Mouse (Mus musculus) kidney, embryonic 14.5 days (tissue): ENCODE data around the gene Ell. TPM values are rescaled to one million over a fixed set of nuclear protein-coding genes. Genes with fewer than 3 reads are reported as not detected.

Experiments used
- ATAC-seq: fragments of 200-750 bp; cut with Nextera tagmentation; 2 replicates; pipeline ENCODE4 v1.8.0; 2017; ENCODE audit warnings: moderate number of reproducible peaks, mild to moderate bottlenecking, moderate TSS enrichment, moderate library complexity; ENCODE audit not compliant: low FRiP score, low TSS enrichment
- H3K27ac ChIP-seq: fragments of 300-500 bp; sonication (generic); 2 replicates; pipeline ENCODE4 v1.5.1; 2014; ENCODE audit warnings: low read depth, mild to moderate bottlenecking, low read length, moderate library complexity, mixed read lengths
- H3K27me3 ChIP-seq: fragments of 300-500 bp; sonication (generic); 2 replicates; pipeline ENCODE4 v1.6.1; 2014; ENCODE audit warnings: mild to moderate bottlenecking, low read length; ENCODE audit not compliant: control insufficient read depth, insufficient read depth
- H3K36me3 ChIP-seq: fragments of 300-500 bp; sonication (generic); 2 replicates; pipeline ENCODE4 v1.6.1; 2014; ENCODE audit warnings: low read length, mixed read lengths; ENCODE audit not compliant: control insufficient read depth, insufficient read depth
- H3K4me1 ChIP-seq: fragments of 300-500 bp; sonication (generic); 2 replicates; pipeline ENCODE4 v1.6.1; 2014; ENCODE audit warnings: low read length, mixed read lengths; ENCODE audit not compliant: control insufficient read depth, insufficient read depth
- H3K4me2 ChIP-seq: fragments of 300-500 bp; sonication (generic); replicated peaks from 2 replicates; pipeline ENCODE4 v1.6.1; 2014; ENCODE audit warnings: low read depth, mild to moderate bottlenecking, low read length
- H3K4me3 ChIP-seq: fragments of 300-500 bp; sonication (generic); 2 replicates; pipeline ENCODE4 v1.5.1; 2014; ENCODE audit warnings: mild to moderate bottlenecking, low read length
- H3K9ac ChIP-seq: fragments of 300-500 bp; sonication (generic); 2 replicates; pipeline ENCODE4 v1.6.1; 2014; ENCODE audit warnings: low read depth, mild to moderate bottlenecking, low read length, moderate library complexity
- H3K9me3 ChIP-seq: fragments of 300-500 bp; sonication (generic); 2 replicates; pipeline ENCODE4 v1.6.1; 2016; ENCODE audit warnings: low read length; ENCODE audit not compliant: control insufficient read depth
- WGBS: fragments of 180-500 bp; shearing (Covaris S2); extraction: QIAGEN DNeasy Blood & Tissue Kit; methylation state at CpG from one replicate; pipeline ENCODE4 v1.1.7; 2014; 5-methylcytosine and 5-hydroxymethylcytosine counted together
- polyA plus RNA-seq: library from polyadenylated mRNA; unstranded; fragments of >200 nt; fragmentation: Nextera tagmentation; extraction: Ambion mirVana; gene quantifications from 2 replicates; pipeline ENCODE4 v1.2.1, GENCODE M21; 2014

The Ell gene
- polyA plus RNA-seq, 1 experiment from 2014 or later, result 22.4 TPM

- no peak for ATAC-seq
- Histone ChIP-seq H3K9ac (no peak overlapping the region), H3K4me3 (no peak overlapping the region), H3K4me2 (no peak overlapping the region), H3K36me3 (peaks cover 39% of the 10 kb centered on the region), H3K27ac (no peak overlapping the region), H3K4me1 (peaks cover 8% of the 10 kb centered on the region; the same call in 1 of the 2 replicates), H3K27me3 (no peaks in the 10 kb centered on the region), H3K9me3 (no peaks in the 10 kb centered on the region)
- WGBS, result 78% methylated on average over 2 of the region's 2 CpGs
Measured at GRCm38 (mm10) chr8:70513441-70513840, 25.8 kb upstream of the Ell start.

GRCm38 (mm10) chr8:70517940-70518643 is 21.2 kb upstream of the Ell start:
- H3K27ac ChIP-seq, result no peak overlapping the region
- 61% methylated on average over 10 of the region's 10 CpGs for WGBS
- H3K4me3 ChIP-seq, result no peak overlapping the region
- no peak overlapping the region for H3K4me2 ChIP-seq
- H3K9me3 ChIP-seq, result no peaks in the 10 kb centered on the region
- 0 out of 2 replicates have a peak, but pooled peaks cover 4% of the 10 kb centered on the region for H3K4me1 ChIP-seq
- H3K36me3 ChIP-seq, result peaks cover 30% of the 10 kb centered on the region
- H3K9ac ChIP-seq, result no peak overlapping the region
- no peak for ATAC-seq
- H3K27me3 ChIP-seq, result no peaks in the 10 kb centered on the region

- 92% methylated on average over 6 of the region's 6 CpGs for WGBS
- Histone ChIP-seq H3K4me2 (no peak overlapping the region), H3K9ac (no peak overlapping the region), H3K9me3 (no peaks in the 10 kb centered on the region), H3K36me3 (peaks cover 22% of the 10 kb centered on the region), H3K4me3 (no peak overlapping the region), H3K27me3 (no peaks in the 10 kb centered on the region), H3K27ac (no peak overlapping the region), H3K4me1 (0 out of 2 replicates have a peak, but pooled peaks cover 4% of the 10 kb centered on the region)
- ATAC-seq, result no peak
Measured at GRCm38 (mm10) chr8:70519043-70519442, 20.2 kb upstream of the Ell start.

- Histone ChIP-seq H3K4me1 (0 out of 2 replicates have a peak, but pooled peaks cover 4% of the 10 kb centered on the region), H3K4me2 (no peak overlapping the region), H3K4me3 (no peak overlapping the region), H3K27ac (no peak overlapping the region), H3K9me3 (no peaks in the 10 kb centered on the region), H3K27me3 (no peaks in the 10 kb centered on the region), H3K9ac (no peak overlapping the region), H3K36me3 (peaks cover 17% of the 10 kb centered on the region; the same call in 1 of the 2 replicates)
- 63% methylated on average over 2 of the region's 2 CpGs for WGBS
- ATAC-seq, result no peak
Measured at GRCm38 (mm10) chr8:70519606-70520005, 19.7 kb upstream of the Ell start.

- WGBS, result under 1% methylated on average over 50 of the region's 51 CpGs
- peak overlapping the region; percentile 76 for H3K9ac ChIP-seq
- H3K9me3 ChIP-seq, result no peaks in the 10 kb centered on the region
- H3K27ac ChIP-seq, result peak overlapping the region; percentile 51
- H3K4me1 ChIP-seq, result peaks cover 8% of the 10 kb centered on the region; the same call in 1 of the 2 replicates
- ATAC-seq, result peak; percentile 86
- H3K27me3 ChIP-seq, result no peaks in the 10 kb centered on the region
- peak overlapping the region; percentile 80 for H3K4me3 ChIP-seq
- peak overlapping the region; percentile 53 for H3K4me2 ChIP-seq
- peaks cover 3% of the 10 kb centered on the region; the same call in 1 of the 2 replicates for H3K36me3 ChIP-seq
Measured at GRCm38 (mm10) chr8:70522592-70523403, 16.5 kb upstream of the Ell start.

- Histone ChIP-seq H3K4me3 (peak overlapping the region; percentile 76), H3K27ac (0 out of 2 replicates have a peak overlapping the region, but pooled peaks have one; percentile 73), H3K4me2 (peak overlapping the region; percentile 58), H3K9me3 (no peaks in the 10 kb centered on the region), H3K4me1 (peaks cover 21% of the 10 kb centered on the region), H3K9ac (peak overlapping the region; percentile 94), H3K27me3 (no peaks in the 10 kb centered on the region), H3K36me3 (peaks cover 24% of the 10 kb centered on the region)
- WGBS, result 4% methylated on average over 8 of the region's 8 CpGs
- no peak for ATAC-seq
Measured at GRCm38 (mm10) chr8:70527111-70527511, 12.1 kb upstream of the Ell start.

- H3K4me2 ChIP-seq, result peak within 1 kb of the TSS; percentile 58
- ATAC-seq, result peak; percentile 92
- peak within 1 kb of the TSS; percentile 73 for H3K27ac ChIP-seq
- H3K36me3 ChIP-seq, result peaks cover 30% of the 10 kb centered on the region
- H3K9me3 ChIP-seq, result no peaks in the 10 kb centered on the region
- peaks cover 17% of the 10 kb centered on the region for H3K4me1 ChIP-seq
- under 1% methylated on average over 49 of the region's 61 CpGs for WGBS
- peak within 1 kb of the TSS; percentile 94 for H3K9ac ChIP-seq
- H3K4me3 ChIP-seq, result peak within 1 kb of the TSS; percentile 76
- H3K27me3 ChIP-seq, result no peaks in the 10 kb centered on the region
Measured at GRCm38 (mm10) chr8:70527512-70528181, 11.6 kb upstream of the Ell start, which contains the start of the genes Fkbp8 and Kxd1. Gene Fkbp8, plus strand, starts transcription at chr8:70527724. Gene Kxd1, minus strand, starts transcription at chr8:70527956.

- peak overlapping the region; percentile 76 for H3K4me3 ChIP-seq
- 31% methylated on average over 13 of the region's 13 CpGs for WGBS
Measured at GRCm38 (mm10) chr8:70528182-70528797, 11.0 kb upstream of the Ell start.

More at GRCm38 (mm10) chr8:70528182-70528797, 11.0 kb upstream of the Ell start:
- peaks cover 32% of the 10 kb centered on the region for H3K36me3 ChIP-seq
- H3K27me3 ChIP-seq, result no peaks in the 10 kb centered on the region
- peak overlapping the region; percentile 73 for H3K27ac ChIP-seq
- no peaks in the 10 kb centered on the region for H3K9me3 ChIP-seq
- H3K4me2 ChIP-seq, result peak overlapping the region; percentile 58
- no peak for ATAC-seq
- H3K4me1 ChIP-seq, result peaks cover 17% of the 10 kb centered on the region
- peak overlapping the region; percentile 94 for H3K9ac ChIP-seq
